Mouse (Mus musculus): ENCODE results near the gene Kcnk13.

Gene Kcnk13

GRCm38 (mm10) chr12:100012839-100013238 is 48.5 kb downstream of the Kcnk13 start:
- DNase-seq (ENCODE audit: extremely low spot score, low read depth, low spot score) = no peak

- DNase-seq (ENCODE audit: extremely low spot score, low read depth, low spot score) = no peak
These were observed 50.8 kb downstream of the Kcnk13 start for GRCm38 (mm10) chr12:100015146-100015545.

GRCm38 (mm10) chr12:100017709-100018108 is 53.4 kb downstream of the Kcnk13 start:
- no peak for DNase-seq (ENCODE audit: extremely low spot score, low read depth, low spot score)

- DNase-seq (ENCODE audit: extremely low spot score, low read depth, low spot score) = no peak
These were observed 58.2 kb downstream of the Kcnk13 start for GRCm38 (mm10) chr12:100022490-100022889.

GRCm38 (mm10) chr12:100023821-100024365 is 59.6 kb downstream of the Kcnk13 start:
- DNase-seq (ENCODE audit: extremely low spot score, low read depth, low spot score) = no peak

- DNase-seq (ENCODE audit: extremely low spot score, low read depth, low spot score) = no peak
These were observed 61.4 kb downstream of the Kcnk13 start for GRCm38 (mm10) chr12:100025675-100026074.

GRCm38 (mm10) chr12:100026715-100027245 is 62.5 kb downstream of the Kcnk13 start:
- no peak for DNase-seq (ENCODE audit: extremely low spot score, low read depth, low spot score)

GRCm38 (mm10) chr12:100027281-100027680 is 63.0 kb downstream of the Kcnk13 start:
- DNase-seq (ENCODE audit: extremely low spot score, low read depth, low spot score) = no peak

GRCm38 (mm10) chr12:100031681-100032080 is 67.4 kb downstream of the Kcnk13 start:
- DNase-seq (ENCODE audit: extremely low spot score, low read depth, low spot score) = no peak

GRCm38 (mm10) chr12:100032521-100032920 is 68.2 kb downstream of the Kcnk13 start:
- DNase-seq (ENCODE audit: extremely low spot score, low read depth, low spot score) = no peak

GRCm38 (mm10) chr12:100038741-100039262 is 74.5 kb downstream of the Kcnk13 start:
- no peak for DNase-seq (ENCODE audit: extremely low spot score, low read depth, low spot score)

- no peak for DNase-seq (ENCODE audit: extremely low spot score, low read depth, low spot score)
These were observed 77.8 kb downstream of the Kcnk13 start for GRCm38 (mm10) chr12:100042116-100042515.

GRCm38 (mm10) chr12:100044704-100045103 is 80.4 kb downstream of the Kcnk13 start:
- no peak for DNase-seq (ENCODE audit: extremely low spot score, low read depth, low spot score)

GRCm38 (mm10) chr12:100050552-100050951 is 86.3 kb downstream of the Kcnk13 start:
- no peak for DNase-seq (ENCODE audit: extremely low spot score, low read depth, low spot score)

GRCm38 (mm10) chr12:100053617-100054016 is 89.3 kb downstream of the Kcnk13 start:
- no peak for DNase-seq (ENCODE audit: extremely low spot score, low read depth, low spot score)

- DNase-seq (ENCODE audit: extremely low spot score, low read depth, low spot score) = no peak
These were observed 96.8 kb downstream of the Kcnk13 start for GRCm38 (mm10) chr12:100061071-100061470.

- no peak for DNase-seq (ENCODE audit: extremely low spot score, low read depth, low spot score)
These were observed 97.5 kb downstream of the Kcnk13 start for GRCm38 (mm10) chr12:100061826-100062225.

- no peak for DNase-seq (ENCODE audit: extremely low spot score, low read depth, low spot score)
These were observed 98.3 kb downstream of the Kcnk13 start for GRCm38 (mm10) chr12:100062584-100062983.

- DNase-seq (ENCODE audit: extremely low spot score, low read depth, low spot score) = no peak
These were observed 100.8 kb downstream of the Kcnk13 start for GRCm38 (mm10) chr12:100065109-100065508.

GRCm38 (mm10) chr12:100067477-100067876 is 103.2 kb downstream of the Kcnk13 start:
- no peak for DNase-seq (ENCODE audit: extremely low spot score, low read depth, low spot score)

GRCm38 (mm10) chr12:100073201-100073672 is 108.9 kb downstream of the Kcnk13 start:
- DNase-seq (ENCODE audit: extremely low spot score, low read depth, low spot score) = no peak

GRCm38 (mm10) chr12:100075715-100076114 is 111.4 kb downstream of the Kcnk13 start:
- DNase-seq (ENCODE audit: extremely low spot score, low read depth, low spot score) = no peak

Measured in hindlimb bud, embryonic 11.5 days (tissue).